14 mouse cellular contexts compared by ENCODE assay signal in the genomic region with DNA sequence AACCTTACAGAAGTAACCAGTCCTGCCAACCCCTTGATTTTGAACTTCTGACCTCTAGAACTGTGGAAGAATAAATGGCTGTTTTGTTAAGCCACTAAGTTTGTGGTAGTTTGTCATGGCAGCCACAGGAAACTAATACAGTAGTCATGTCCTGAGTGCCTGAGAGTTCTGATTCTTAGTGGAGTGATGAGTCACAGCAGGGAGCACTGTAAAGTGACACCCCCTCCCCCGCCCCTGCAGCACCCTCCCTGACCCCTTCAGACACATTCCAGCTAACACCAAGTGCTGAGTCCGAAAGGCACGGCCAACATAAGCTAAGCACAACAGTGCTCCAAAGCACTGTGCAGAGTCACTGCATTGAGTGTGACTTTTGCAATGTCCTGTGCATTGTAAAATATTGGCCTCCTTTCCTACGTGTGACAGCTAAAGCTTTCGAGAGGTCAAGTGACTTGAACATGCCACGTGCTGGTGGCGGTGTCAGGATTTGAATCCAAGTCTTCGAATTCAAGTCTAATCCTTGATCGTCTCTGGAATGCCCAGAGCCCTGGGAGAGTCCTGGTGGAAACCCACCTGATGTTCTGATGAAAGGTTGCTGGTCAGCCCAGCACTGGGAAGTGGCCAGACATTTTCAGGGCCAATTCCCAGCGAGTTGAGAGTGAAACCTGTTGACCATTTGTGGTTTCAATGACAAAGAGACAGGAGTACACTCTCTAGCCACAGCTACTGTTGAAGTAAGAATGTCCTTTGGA. TPM values are rescaled to one million over a fixed set of nuclear protein-coding genes. Genes with fewer than 3 reads are reported as not detected.
A peak's percentile ranks its signal among the peaks of the same experiment; 100 is the strongest.
DNase-seq lines count a peak whose midpoint lies in the region; ATAC-seq and TF ChIP-seq lines count a peak whose summit lies in the region.
"Had no signal": no experiment of that assay in that cellular context is flagged by ENCODE, and none has a peak within 500 bp of the region (broad histone marks: within the 10 kb centered on the region; RNA-seq: fewer than 3 reads in every experiment).

No protein-coding gene starts in this region.

- H3K4me1 ChIP-seq in heart, embryonic 14.5 days (ENCODE audit: control insufficient read depth in 2 of 2, insufficient read depth in 2 of 2, low read length in 2 of 2), result peaks cover 68 to 81% of the 10 kb centered on the region in 2 experiments
- H3K4me1 ChIP-seq in heart, embryonic 10.5 days, result peaks cover 65% of the 10 kb centered on the region
- H3K4me1 ChIP-seq in lung, postnatal 0 days (ENCODE audit: insufficient read depth, low read depth, low read length), result peaks cover 8% of the 10 kb centered on the region; the same call in 1 of the 2 replicates
- H3K4me1 ChIP-seq in stomach, postnatal 0 days (replicated peaks; ENCODE audit: control insufficient read depth, insufficient read depth), result peaks cover 7% of the 10 kb centered on the region

- H3K4me2 ChIP-seq in heart, embryonic 14.5 days (ENCODE audit: low read length), result no peak overlapping the region
- no peak overlapping the region for H3K4me2 ChIP-seq in lung, postnatal 0 days (replicated peaks; ENCODE audit: low read depth, low read length)
- no peak overlapping the region for H3K4me2 ChIP-seq in stomach, postnatal 0 days (replicated peaks; ENCODE audit: low read depth)
- H3K4me2 ChIP-seq: embryonic facial prominence, embryonic 15.5 days; forebrain, embryonic 12.5 days; midbrain, embryonic 13.5 days had no signal

- no peaks in the 10 kb centered on the region for H3K9me3 ChIP-seq in heart, embryonic 14.5 days (ENCODE audit: control insufficient read depth, low read length)
- H3K9me3 ChIP-seq in heart, embryonic 10.5 days, result no peaks in the 10 kb centered on the region
- H3K9me3 ChIP-seq in lung, postnatal 0 days (ENCODE audit: low read length), result no peaks in the 10 kb centered on the region
- no peaks in the 10 kb centered on the region for H3K9me3 ChIP-seq in stomach, postnatal 0 days (ENCODE audit: control insufficient read depth, low read length)
- H3K9me3 ChIP-seq: embryonic facial prominence, embryonic 15.5 days; forebrain, embryonic 12.5 days; midbrain, embryonic 13.5 days had no signal

- no peak overlapping the region for H3K9ac ChIP-seq in heart, embryonic 14.5 days (ENCODE audit: low read length)
- no peak overlapping the region for H3K9ac ChIP-seq in lung, postnatal 0 days (replicated peaks; ENCODE audit: low read depth)
- no peak overlapping the region for H3K9ac ChIP-seq in stomach, postnatal 0 days (ENCODE audit: low read length)
- H3K9ac ChIP-seq: embryonic facial prominence, embryonic 15.5 days; forebrain, embryonic 12.5 days; midbrain, embryonic 13.5 days had no signal

- no peak for ATAC-seq in heart, embryonic 14.5 days (ENCODE audit: insufficient number of reproducible peaks, insufficient read depth, low FRiP score, low read depth)
- ATAC-seq in lung, postnatal 0 days, result peak; percentile 57
- ATAC-seq in stomach, postnatal 0 days (ENCODE audit: low FRiP score, low TSS enrichment), result no peak
- ATAC-seq: midbrain, embryonic 13.5 days had no signal

- TF ChIP-seq CTCF in lung, postnatal 0 days (IDR thresholded peaks at IDR 0.05), result no peak
- TF ChIP-seq CTCF in stomach, postnatal 0 days (IDR thresholded peaks at IDR 0.05; ENCODE audit: low read depth), result no peak

- TF ChIP-seq EP300 in lung, postnatal 0 days (IDR thresholded peaks at IDR 0.05), result no peak
- TF ChIP-seq EP300 in stomach, postnatal 0 days (optimal IDR thresholded peaks at IDR 0.05), result no peak

- DNase-seq in heart, embryonic 10.5 days (ENCODE audit: low spot score), result no peak
- peak; percentile 28 for DNase-seq in lung, postnatal 0 days (ENCODE audit: low spot score)
- DNase-seq in lung, postnatal 25 days (ENCODE audit: low spot score), result no peak
- DNase-seq in NIH3T3 (ENCODE audit: low read depth), result peak; percentile 65
- no peak for DNase-seq in layer of hippocampus, adult 18-20 months (ENCODE audit: low spot score in 2 of 2)
- no peak for DNase-seq in stomach, postnatal 0 days (ENCODE audit: low spot score)
- DNase-seq: adrenal gland, postnatal 36 days; cerebellum, adult 2 months; kidney, adult 8-10 months; thymus, adult 18-20 months had no signal

- H3K27ac ChIP-seq in heart, embryonic 14.5 days (replicated peaks in 1 of 2; ENCODE audit: control insufficient read depth in 1 of 2, insufficient read depth in 1 of 2, low read depth in 2 of 2, low read length in 2 of 2), result peak overlapping the region; percentile 42 to 45; a peak in 3 of 4 replicates
- no peak overlapping the region for H3K27ac ChIP-seq in heart, embryonic 10.5 days
- no peak overlapping the region for H3K27ac ChIP-seq in lung, postnatal 0 days (ENCODE audit: low read length)
- H3K27ac ChIP-seq in stomach, postnatal 0 days (replicated peaks), result no peak overlapping the region
- H3K27ac ChIP-seq: embryonic facial prominence, embryonic 15.5 days; forebrain, embryonic 12.5 days; midbrain, embryonic 13.5 days had no signal

- H3K4me3 ChIP-seq in heart, embryonic 14.5 days (ENCODE audit: control insufficient read depth in 1 of 2, insufficient read depth in 1 of 2, low read depth in 1 of 2, low read length in 2 of 2), result no peak overlapping the region
- H3K4me3 ChIP-seq in heart, embryonic 10.5 days, result no peak overlapping the region
- H3K4me3 ChIP-seq in lung, postnatal 0 days (ENCODE audit: low read depth, low read length), result no peak overlapping the region
- H3K4me3 ChIP-seq in stomach, postnatal 0 days (ENCODE audit: low read depth, low read length), result no peak overlapping the region
- H3K4me3 ChIP-seq: embryonic facial prominence, embryonic 15.5 days; forebrain, embryonic 12.5 days; midbrain, embryonic 13.5 days had no signal

- WGBS in heart, embryonic 14.5 days, result 68% methylated on average over 10 of the region's 10 CpGs
- WGBS in heart, embryonic 10.5 days, result 68% methylated on average over 10 of the region's 10 CpGs
- WGBS in lung, postnatal 0 days, result 61% methylated on average over 10 of the region's 10 CpGs
- 79% methylated on average over 10 of the region's 10 CpGs for WGBS in stomach, postnatal 0 days

- H3K27me3 ChIP-seq in heart, embryonic 14.5 days (ENCODE audit: control insufficient read depth, insufficient read depth, low read length), result no peaks in the 10 kb centered on the region
- H3K27me3 ChIP-seq in heart, embryonic 10.5 days (ENCODE audit: insufficient read depth, poor library complexity, severe bottlenecking), result peaks cover 22% of the 10 kb centered on the region
- H3K27me3 ChIP-seq in lung, postnatal 0 days (replicated peaks; ENCODE audit: insufficient read depth, low read length), result no peaks in the 10 kb centered on the region
- H3K27me3 ChIP-seq in stomach, postnatal 0 days (ENCODE audit: control insufficient read depth, insufficient read depth, low read length), result no peaks in the 10 kb centered on the region
- H3K27me3 ChIP-seq: embryonic facial prominence, embryonic 15.5 days; midbrain, embryonic 13.5 days had no signal

- no peaks in the 10 kb centered on the region for H3K36me3 ChIP-seq in heart, embryonic 14.5 days (ENCODE audit: control insufficient read depth, insufficient read depth, low read length)
- H3K36me3 ChIP-seq in heart, embryonic 10.5 days, result no peaks in the 10 kb centered on the region
- H3K36me3 ChIP-seq in lung, postnatal 0 days (ENCODE audit: insufficient read depth, low read length), result no peaks in the 10 kb centered on the region
- H3K36me3 ChIP-seq in stomach, postnatal 0 days (ENCODE audit: control insufficient read depth, insufficient read depth, low read length), result no peaks in the 10 kb centered on the region
- H3K36me3 ChIP-seq: embryonic facial prominence, embryonic 15.5 days; forebrain, embryonic 12.5 days; midbrain, embryonic 13.5 days had no signal

RNA-seq across cellular contexts. Expression of gene Ube2t, which starts 54.7 kb away (rescaled TPM):
- 44.7 and 47.9 TPM in 2 replicates for polyA plus RNA-seq in heart, embryonic 14.5 days (2014; fragmentation: Nextera tagmentation; extraction: Ambion mirVana)
- 49.3 and 51.9 TPM in 2 replicates for polyA plus RNA-seq in heart, embryonic 10.5 days (2016; fragmentation: Nextera tagmentation; extraction: Ambion mirVana)
- polyA plus RNA-seq in lung, postnatal 0 days (2015; fragmentation: Nextera tagmentation; extraction: Ambion mirVana), result 4.7 and 5.6 TPM in 2 replicates
- 1 to 10 TPM; 1.1 to 2.2 TPM for total RNA-seq in layer of hippocampus, adult 18-20 months (2021)
- polyA plus RNA-seq in stomach, postnatal 0 days (2015; fragmentation: Nextera tagmentation; extraction: Ambion mirVana), result 10.5 and 13.4 TPM in 2 replicates

Comparison
In these comparisons a context has a peak if more than half of its experiments do, and no peak if none do; other contexts are left out.
1. H3K27ac ChIP-seq: peak in heart, embryonic 14.5 days (2 of 2); none in heart, embryonic 10.5 days (single experiment), lung, postnatal 0 days (single experiment) and stomach, postnatal 0 days (single experiment).
2. DNase-seq: peak in lung, postnatal 0 days (single experiment) and NIH3T3 (single experiment); none in heart, embryonic 10.5 days (single experiment), lung, postnatal 25 days (single experiment), layer of hippocampus, adult 18-20 months (0 of 2) and stomach, postnatal 0 days (single experiment).